Mouse (Mus musculus) left cerebral cortex, postnatal 10 days (tissue): Measurements from ENCODE around the gene Napa. TPM values are rescaled to one million over a fixed set of nuclear protein-coding genes. Genes with fewer than 3 reads are reported as not detected.

ENCODE experiments used
- DNase-seq, 2 experiments: peaks; one replicate each; pipeline ENCODE4 v3.0.0; 2021 to 2022; ENCODE audit warnings: low spot score in 2 of 2, mixed read lengths in 1 of 2; ENCODE audit errors: extremely low spot score in 1 of 2
- intact Hi-C: fragments of 180-260 bp; cut with DNase I; formaldehyde crosslinking; loops from one replicate; pipeline ENCODE4 v1.15.1; 2025
- total RNA-seq, 2 experiments: library from RNA; stranded (reverse); gene quantifications; 2 replicates each; pipeline ENCODE4 v1.2.3; 2021

The Napa gene
- 100 to 1,000 TPM; 181 TPM for total RNA-seq

GRCm38 (mm10) chr7:16098021-16099017, at the start of gene Napa:
Napa (plus strand) TSS chr7:16098458.
- peak; percentile 99 to 100 for DNase-seq
- intact Hi-C loops: no loop called here

GRCm38 (mm10) chr7:16048675-16049575, 49.3 kb upstream of the Napa start:
- intact Hi-C loops: no loop called here

GRCm38 (mm10) chr7:16049576-16049915, 48.7 kb upstream of the Napa start:
- intact Hi-C loops: no loop called here
- DNase-seq: no peak

More at GRCm38 (mm10) chr7:16048675-16049575, 49.3 kb upstream of the Napa start:
- DNase-seq: no peak

- no peak for DNase-seq
These were observed 47.7 kb upstream of the Napa start for GRCm38 (mm10) chr7:16050600-16050999.

GRCm38 (mm10) chr7:16051883-16052595, 46.2 kb upstream of the Napa start:
- intact Hi-C loops: no loop called here
- peak; percentile 65 to 86 for DNase-seq

More at GRCm38 (mm10) chr7:16050600-16050999, 47.7 kb upstream of the Napa start:
- intact Hi-C loops: no loop called here

GRCm38 (mm10) chr7:16052684-16053083, 45.6 kb upstream of the Napa start:
- intact Hi-C loops: no loop called here
- peak; percentile 94 to 97 for DNase-seq

- DNase-seq: no peak
- intact Hi-C loops: no loop called here
These were observed 45.2 kb upstream of the Napa start for GRCm38 (mm10) chr7:16053105-16053504.

GRCm38 (mm10) chr7:16054966-16055365, 43.3 kb upstream of the Napa start:
- no peak for DNase-seq
- intact Hi-C loops: no loop called here

GRCm38 (mm10) chr7:16055665-16056064, 42.6 kb upstream of the Napa start:
- intact Hi-C loops: no loop called here
- DNase-seq: no peak

- intact Hi-C loops: no loop called here
- DNase-seq: no peak
These were observed 41.7 kb upstream of the Napa start for GRCm38 (mm10) chr7:16056459-16057135.

- no peak for DNase-seq
- intact Hi-C loops: no loop called here
These were observed 41.1 kb upstream of the Napa start for GRCm38 (mm10) chr7:16057136-16057534.

GRCm38 (mm10) chr7:16061219-16062098, 36.8 kb upstream of the Napa start, which contains the start of gene Zfp541:
Zfp541 (plus strand) TSS chr7:16061814.
- peak in 1 of 2 experiments; percentile 61 for DNase-seq
- intact Hi-C loops: loop anchor here (10.0 kb wide), 1 partner anchor 203 kb away; no protein-coding TSS in a partner anchor

GRCm38 (mm10) chr7:16062099-16062420, 36.2 kb upstream of the Napa start:
- intact Hi-C loops: loop anchor here (10.0 kb wide), 1 partner anchor 203 kb away; no protein-coding TSS in a partner anchor
- DNase-seq: no peak

- no peak for DNase-seq
- intact Hi-C loops: loop anchor here (10.0 kb wide), 1 partner anchor 201 kb away; no protein-coding TSS in a partner anchor
These were observed 34.8 kb upstream of the Napa start for GRCm38 (mm10) chr7:16063490-16063889.

- intact Hi-C loops: no loop called here
- no peak for DNase-seq
These were observed 27.4 kb upstream of the Napa start for GRCm38 (mm10) chr7:16070846-16071245.

GRCm38 (mm10) chr7:16071906-16072305, 26.4 kb upstream of the Napa start:
- no peak for DNase-seq
- intact Hi-C loops: no loop called here

- DNase-seq: no peak
- intact Hi-C loops: no loop called here
These were observed 18.3 kb upstream of the Napa start for GRCm38 (mm10) chr7:16079947-16080346.
